Mouse (Mus musculus): Measurements from ENCODE around the gene Ncbp3.

The Ncbp3 gene

DNA sequence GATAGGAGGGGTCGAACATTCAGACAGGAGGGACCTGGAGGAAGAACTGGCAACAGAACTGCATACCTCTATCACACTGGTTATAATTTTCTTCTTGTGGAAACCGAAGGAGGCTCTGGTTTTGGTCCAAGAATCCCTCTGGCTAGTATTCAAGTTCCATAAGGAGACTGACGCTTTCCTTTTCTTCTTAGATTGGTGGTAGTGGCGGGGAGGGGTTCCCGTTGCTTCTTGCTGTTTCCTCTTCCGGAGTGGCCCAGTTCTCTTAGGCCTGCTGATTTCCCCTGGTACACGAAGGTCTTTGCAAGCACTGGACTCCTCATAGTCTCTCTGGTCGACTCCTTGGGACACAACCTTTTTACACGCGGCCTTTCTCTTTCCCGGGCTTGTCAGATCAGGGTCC, 89.5 kb downstream of the Ncbp3 start:
- no peak for DNase-seq (ENCODE audit: low spot score)

DNA sequence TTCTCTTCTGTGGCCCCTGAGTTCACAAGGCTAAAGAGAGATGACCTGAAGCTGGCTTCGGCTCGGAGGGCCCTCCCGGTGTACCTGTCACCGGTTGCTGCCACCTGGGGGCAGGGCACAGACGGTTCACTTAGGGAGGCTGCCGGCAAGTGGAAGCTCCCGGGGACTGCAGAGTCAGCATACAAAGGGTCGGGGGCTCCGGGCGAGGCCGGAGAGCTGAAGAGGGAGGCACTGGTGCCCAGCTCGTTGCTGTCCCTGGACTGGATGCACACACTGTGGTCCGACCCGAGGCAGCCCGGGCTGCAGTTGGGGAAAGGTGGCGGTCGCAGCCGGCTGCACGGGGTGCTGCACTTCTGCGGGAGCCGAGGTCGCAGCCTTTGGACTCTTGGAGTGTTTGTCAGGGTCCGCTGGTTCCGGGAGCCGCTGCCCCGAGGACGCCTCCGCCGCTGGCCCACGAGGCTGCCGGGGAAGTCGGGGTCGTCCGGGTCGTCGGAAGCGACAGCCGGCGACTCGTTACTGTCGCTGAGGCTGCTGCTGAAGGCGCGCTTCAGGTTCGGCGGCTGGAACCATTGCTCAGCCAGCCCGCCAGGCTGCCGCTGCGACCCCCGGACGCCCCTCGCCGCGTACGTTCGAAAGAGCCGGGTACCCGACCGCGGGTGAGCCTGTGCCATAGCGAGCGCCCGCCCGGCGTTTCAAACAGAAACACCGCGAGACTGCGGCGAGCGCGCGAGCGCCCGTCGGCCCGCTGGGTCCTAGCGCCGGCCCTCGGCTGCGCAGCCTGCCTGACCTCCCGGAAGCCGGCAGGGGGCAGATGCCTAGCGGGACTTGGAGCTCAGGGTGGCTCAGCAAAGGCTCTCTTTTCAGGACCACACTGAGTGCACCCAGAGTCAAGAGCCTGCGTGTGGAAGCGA, 90.3 kb downstream of the Ncbp3 start, which contains the start of gene Haspin:
Gene Haspin (minus strand): TSS at position 704 of the 911 bp plus-strand sequence.
- DNase-seq (ENCODE audit: low spot score) = peak; percentile 88
